Mouse (Mus musculus) stomach, postnatal 0 days (tissue): ENCODE measurements around the gene Dnajc28. TPM values are rescaled to one million over a fixed set of nuclear protein-coding genes. Genes with fewer than 3 reads are reported as not detected.
"Not testable (repeated sequence)": the region's sequence is repeated elsewhere in the genome, so short reads cannot be mapped to it uniquely, and the experiment has no call there.

Source experiments
- ATAC-seq: fragments of 200-750 bp; cut with Nextera tagmentation; 2 replicates; pipeline ENCODE4 v1.8.0; 2017; ENCODE audit not compliant: low FRiP score, low TSS enrichment
- DNase-seq: peaks from one replicate; pipeline ENCODE4 v3.0.0-alpha.2; 2016; ENCODE audit warnings: low spot score
- H3K27ac ChIP-seq: fragments of 300-500 bp; sonication (generic); replicated peaks from 2 replicates; pipeline ENCODE4 v1.5.1; 2014; ENCODE audit warnings: mild to moderate bottlenecking, control low read depth
- H3K27me3 ChIP-seq: fragments of 300-500 bp; sonication (generic); 2 replicates; pipeline ENCODE4 v1.6.1; 2014; ENCODE audit warnings: low read length; ENCODE audit not compliant: control insufficient read depth, insufficient read depth
- H3K36me3 ChIP-seq: fragments of 300-500 bp; sonication (generic); 2 replicates; pipeline ENCODE4 v1.6.1; 2014; ENCODE audit warnings: low read length, mixed read lengths; ENCODE audit not compliant: control insufficient read depth, insufficient read depth
- H3K4me1 ChIP-seq: fragments of 300-500 bp; sonication (generic); replicated peaks from 2 replicates; pipeline ENCODE4 v1.6.1; 2014; ENCODE audit warnings: antibody characterized with exemption; ENCODE audit not compliant: control insufficient read depth, insufficient read depth
- H3K4me2 ChIP-seq: fragments of 300-500 bp; sonication (generic); replicated peaks from 2 replicates; pipeline ENCODE4 v1.6.1; 2014; ENCODE audit warnings: low read depth, mild to moderate bottlenecking, control low read depth, moderate library complexity
- H3K4me3 ChIP-seq: fragments of 300-500 bp; sonication (generic); 2 replicates; pipeline ENCODE4 v1.5.1; 2014; ENCODE audit warnings: low read depth, low read length, control low read depth
- H3K9ac ChIP-seq: fragments of 300-500 bp; sonication (generic); 2 replicates; pipeline ENCODE4 v1.6.1; 2014; ENCODE audit warnings: mild to moderate bottlenecking, low read length, control low read depth, mixed read lengths
- H3K9me3 ChIP-seq: fragments of 300-500 bp; sonication (generic); 2 replicates; pipeline ENCODE4 v1.6.1; 2016; ENCODE audit warnings: low read length; ENCODE audit not compliant: control insufficient read depth
- CTCF ChIP-seq: IDR thresholded peaks from 2 replicates; pipeline ENCODE4 v1.5.1; 2016; ENCODE audit warnings: antibody characterized with exemption, low read depth, mild to moderate bottlenecking, moderate library complexity
- EP300 ChIP-seq: optimal IDR thresholded peaks from 2 replicates; pipeline ENCODE3; 2016; ENCODE audit warnings: antibody characterized with exemption
- WGBS: fragments of 180-500 bp; shearing (Covaris S2); extraction: QIAGEN DNeasy Blood & Tissue Kit; methylation state at CpG from one replicate; pipeline ENCODE4 v1.1.7; 2014; 5-methylcytosine and 5-hydroxymethylcytosine counted together
- polyA plus RNA-seq: library from polyadenylated mRNA; unstranded; fragments of >200 nt; fragmentation: Nextera tagmentation; extraction: Ambion mirVana; gene quantifications from 2 replicates; pipeline ENCODE4 v1.2.1, GENCODE M21; 2015

Dnajc28 gene
- polyA plus RNA-seq, 1 experiment from 2014 or later, result 1.4 TPM

DNA sequence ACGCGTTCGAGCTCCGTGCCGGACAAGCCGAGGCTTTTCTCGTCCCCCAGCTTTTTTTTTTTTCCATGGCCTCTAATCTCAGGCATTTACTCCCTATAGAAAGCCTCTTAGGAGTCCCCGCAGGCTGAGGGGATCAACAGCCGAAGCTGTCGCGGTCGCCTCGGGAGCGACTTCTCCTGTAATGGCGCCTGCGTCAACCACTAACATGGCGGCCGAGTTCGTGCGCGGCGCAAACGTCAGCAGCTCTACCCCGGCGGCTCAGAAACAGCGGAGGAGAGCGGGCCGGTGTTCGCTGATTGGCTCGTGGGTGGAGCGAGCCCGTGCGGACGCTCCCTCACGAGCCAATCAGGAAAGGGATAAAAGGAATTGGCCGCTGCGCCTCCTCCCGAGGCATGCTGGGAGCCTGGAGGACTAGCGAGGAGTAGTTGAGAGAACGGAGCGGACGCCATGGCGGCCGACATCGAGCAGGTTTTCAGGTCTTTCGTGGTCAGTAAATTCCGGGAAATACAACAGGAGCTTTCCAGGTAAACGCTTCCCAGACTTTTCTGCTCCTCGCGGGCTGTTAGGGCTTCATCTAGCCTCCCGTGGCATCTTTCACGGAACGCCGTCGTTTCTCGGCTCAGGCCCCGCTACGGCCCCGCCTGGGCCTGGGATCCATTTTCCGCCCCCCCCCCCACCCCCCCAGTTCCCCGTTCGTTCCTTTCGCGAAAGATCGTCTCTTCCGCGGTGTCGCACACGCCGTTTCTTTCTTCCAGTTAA lies 28.8 kb upstream of the Dnajc28 start, which contains the start of gene Son:
Gene Son, plus strand, starts transcription at position 46 of the 759 bp plus-strand sequence.
- H3K4me1 ChIP-seq, result no peaks in the 10 kb centered on the region
- peaks cover 6% of the 10 kb centered on the region; the same call in 1 of the 2 replicates for H3K36me3 ChIP-seq
- H3K9me3 ChIP-seq, result no peaks in the 10 kb centered on the region
- peak; percentile 96 for DNase-seq
- peak; percentile 96 for ATAC-seq
- H3K27ac ChIP-seq, result peak within 1 kb of the TSS; percentile 100
- peak within 1 kb of the TSS; percentile 93 for H3K9ac ChIP-seq
- under 1% methylated on average over 68 of the region's 70 CpGs for WGBS
- H3K4me2 ChIP-seq, result peak within 1 kb of the TSS; percentile 93
- H3K27me3 ChIP-seq, result no peaks in the 10 kb centered on the region
- peak within 1 kb of the TSS; percentile 78 for H3K4me3 ChIP-seq
- TF ChIP-seq CTCF (peak; percentile 4; the same call in 1 of the 2 replicates), EP300 (peak; percentile 84)

DNA sequence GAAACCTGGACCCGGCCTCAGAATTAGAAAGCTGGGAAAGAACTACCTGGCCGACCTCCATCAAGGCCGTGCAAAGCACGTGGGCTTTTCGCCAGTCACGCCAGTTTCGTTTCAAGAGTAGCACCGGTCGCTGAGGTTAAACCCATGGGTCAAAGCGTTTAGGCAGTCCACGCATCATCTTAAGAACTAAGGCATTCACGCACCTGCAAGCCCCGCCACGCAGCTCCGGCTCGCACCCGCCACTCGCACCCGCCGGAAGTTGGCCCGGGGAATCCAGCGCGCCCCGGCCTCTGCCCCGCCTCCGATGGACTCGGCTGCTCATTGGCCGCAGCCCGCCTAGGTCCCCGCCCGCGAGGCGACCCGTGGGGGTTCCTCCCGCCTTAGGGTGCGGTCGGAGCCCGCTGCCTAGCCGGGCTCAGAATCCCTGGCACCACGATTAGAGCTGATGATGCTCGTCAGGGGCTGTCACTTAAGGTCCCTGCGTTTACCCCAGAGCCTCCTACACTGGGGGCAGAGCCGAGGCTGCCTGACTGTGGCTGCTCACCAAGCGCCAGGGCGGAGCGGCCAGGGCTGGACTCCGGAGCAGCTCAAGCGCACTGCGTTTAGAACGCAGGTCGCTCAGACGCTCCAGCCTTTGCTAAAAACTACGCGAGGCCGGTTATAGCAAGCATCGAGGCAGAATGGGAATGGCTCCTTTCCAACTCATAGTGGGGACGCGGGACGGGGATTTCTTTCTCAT lies 28.0 kb upstream of the Dnajc28 start, which contains the start of gene Gart:
Gene Gart, minus strand, starts transcription at position 272 of the 739 bp plus-strand sequence.
- no peaks in the 10 kb centered on the region for H3K36me3 ChIP-seq
- H3K27me3 ChIP-seq, result no peaks in the 10 kb centered on the region
- WGBS, result under 1% methylated on average over 59 of the region's 59 CpGs
- ATAC-seq (peak; percentile 94), DNase-seq (peak; percentile 96)
- TF ChIP-seq EP300 (no peak), CTCF (no peak)
- peak within 1 kb of the TSS; percentile 93 for H3K9ac ChIP-seq
- H3K27ac ChIP-seq, result peak within 1 kb of the TSS; percentile 100
- no peaks in the 10 kb centered on the region for H3K9me3 ChIP-seq
- peak within 1 kb of the TSS; percentile 78 for H3K4me3 ChIP-seq
- H3K4me2 ChIP-seq, result peak within 1 kb of the TSS; percentile 93
- no peaks in the 10 kb centered on the region for H3K4me1 ChIP-seq

- Histone ChIP-seq H3K9ac (peak overlapping the region; percentile 93), H3K36me3 (0 out of 2 replicates have a peak, but pooled peaks cover 3% of the 10 kb centered on the region), H3K4me1 (no peaks in the 10 kb centered on the region), H3K4me2 (peak overlapping the region; percentile 93), H3K9me3 (no peaks in the 10 kb centered on the region), H3K27me3 (no peaks in the 10 kb centered on the region), H3K27ac (peak overlapping the region; percentile 100), H3K4me3 (peak overlapping the region; percentile 78)
- 2% methylated on average over 11 of the region's 11 CpGs for WGBS
- ATAC-seq (no peak), DNase-seq (peak; percentile 45)
- TF ChIP-seq CTCF (peak; percentile 47), EP300 (no peak)
These were observed 27.3 kb upstream of the Dnajc28 start for GRCm38 (mm10) chr16:91645995-91646602.

DNA sequence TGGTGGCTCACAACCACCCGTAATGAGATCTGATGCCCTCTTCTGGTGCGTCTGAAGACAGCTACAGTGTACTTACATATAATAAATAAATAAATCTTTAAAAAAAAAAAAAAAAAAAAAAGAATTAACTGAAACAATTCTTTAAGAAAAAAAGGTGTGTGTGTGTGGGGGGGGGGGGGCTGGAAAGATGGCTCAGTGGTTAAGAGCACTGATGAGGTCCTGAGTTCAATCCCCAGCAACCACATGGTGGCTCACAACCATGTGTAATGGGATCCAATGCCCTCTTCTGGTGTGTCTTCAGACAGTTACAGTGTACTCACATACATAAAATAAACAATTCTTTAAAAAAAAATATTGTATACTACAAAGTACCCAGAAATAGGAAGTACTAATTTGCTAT lies 26.6 kb upstream of the Dnajc28 start:
- H3K27ac ChIP-seq, H3K36me3 ChIP-seq, DNase-seq, H3K9me3 ChIP-seq, H3K9ac ChIP-seq, ATAC-seq, H3K4me1 ChIP-seq, H3K4me2 ChIP-seq, H3K27me3 ChIP-seq, H3K4me3 ChIP-seq: not testable (repeated sequence)
- 0 out of 2 replicates have a peak, but pooled peaks have one; percentile 7 for TF ChIP-seq CTCF
- no CpG with 5 or more reads among the region's 2 CpGs for WGBS

- H3K9me3 ChIP-seq, result no peaks in the 10 kb centered on the region
- 81% methylated on average over 2 of the region's 2 CpGs for WGBS
- H3K9ac ChIP-seq, result no peak overlapping the region
- no peaks in the 10 kb centered on the region for H3K27me3 ChIP-seq
- no peak for TF ChIP-seq EP300
- TF ChIP-seq CTCF, result no peak
- DNase-seq, result no peak
- H3K36me3 ChIP-seq, result 0 out of 2 replicates have a peak, but pooled peaks cover 3% of the 10 kb centered on the region
- no peak overlapping the region for H3K27ac ChIP-seq
- no peak overlapping the region for H3K4me3 ChIP-seq
- no peak overlapping the region for H3K4me2 ChIP-seq
- ATAC-seq, result no peak
- H3K4me1 ChIP-seq, result no peaks in the 10 kb centered on the region
These were observed 26.1 kb upstream of the Dnajc28 start for GRCm38 (mm10) chr16:91644901-91645300.
